Mouse (Mus musculus): ENCODE measurements around the gene Pxdc1. TPM values are rescaled to one million over a fixed set of nuclear protein-coding genes. Genes with fewer than 3 reads are reported as not detected.

The Pxdc1 gene
- polyA plus RNA-seq (2016; fragmentation: Nextera tagmentation; extraction: Ambion mirVana): 5.9 and 8.6 TPM in 2 replicates

- no peak for ATAC-seq (ENCODE audit: insufficient number of reproducible peaks, insufficient read depth, low FRiP score, low TSS enrichment, low read depth)
- no peaks in the 10 kb centered on the region for H3K9me3 ChIP-seq
- 2% methylated on average over 9 of the region's 9 CpGs for WGBS
- H3K4me3 ChIP-seq (replicated peaks): peak within 1 kb of the TSS; percentile 62
- H3K36me3 ChIP-seq: no peaks in the 10 kb centered on the region
- H3K9ac ChIP-seq (replicated peaks): peak within 1 kb of the TSS; percentile 71
- H3K4me1 ChIP-seq (replicated peaks): peaks cover 17% of the 10 kb centered on the region
- peak within 1 kb of the TSS; percentile 90 for H3K4me2 ChIP-seq
- peaks cover 52% of the 10 kb centered on the region for H3K27me3 ChIP-seq
- H3K27ac ChIP-seq: peak within 1 kb of the TSS; percentile 56; the same call in 1 of the 2 replicates
Measured at GRCm38 (mm10) chr13:34653391-34653790, at the start of gene Pxdc1. Pxdc1 (minus strand) TSS chr13:34653486.

- H3K27ac ChIP-seq: no peak overlapping the region
- H3K36me3 ChIP-seq: no peaks in the 10 kb centered on the region
- H3K4me2 ChIP-seq: no peak overlapping the region
- no peak overlapping the region for H3K4me3 ChIP-seq (replicated peaks)
- no peaks in the 10 kb centered on the region for H3K27me3 ChIP-seq
- no peak for ATAC-seq (ENCODE audit: insufficient number of reproducible peaks, insufficient read depth, low FRiP score, low TSS enrichment, low read depth)
- 0 out of 2 replicates have a peak, but pooled peaks cover 4% of the 10 kb centered on the region for H3K4me1 ChIP-seq (replicated peaks)
- H3K9ac ChIP-seq (replicated peaks): no peak overlapping the region
- no peaks in the 10 kb centered on the region for H3K9me3 ChIP-seq
- 84% methylated on average over 1 of the region's 1 CpGs for WGBS
Measured at GRCm38 (mm10) chr13:34700630-34701029, 47.3 kb upstream of the Pxdc1 start.

- Histone ChIP-seq H3K9ac (replicated peaks) (no peak overlapping the region), H3K36me3 (no peaks in the 10 kb centered on the region), H3K4me2 (no peak overlapping the region), H3K4me3 (replicated peaks) (no peak overlapping the region), H3K27me3 (no peaks in the 10 kb centered on the region), H3K9me3 (no peaks in the 10 kb centered on the region), H3K4me1 (replicated peaks) (0 out of 2 replicates have a peak, but pooled peaks cover 4% of the 10 kb centered on the region), H3K27ac (no peak overlapping the region)
- 77% methylated on average over 2 of the region's 2 CpGs for WGBS
- ATAC-seq (ENCODE audit: insufficient number of reproducible peaks, insufficient read depth, low FRiP score, low TSS enrichment, low read depth): no peak
Measured at GRCm38 (mm10) chr13:34700091-34700490, 46.8 kb upstream of the Pxdc1 start.

GRCm38 (mm10) chr13:34696734-34697332 lies 43.5 kb upstream of the Pxdc1 start:
- no peak for ATAC-seq (ENCODE audit: insufficient number of reproducible peaks, insufficient read depth, low FRiP score, low TSS enrichment, low read depth)
- Histone ChIP-seq H3K27ac (0 out of 2 replicates have a peak overlapping the region, but pooled peaks have one; percentile 1), H3K9me3 (no peaks in the 10 kb centered on the region), H3K4me2 (no peak overlapping the region), H3K4me1 (replicated peaks) (0 out of 2 replicates have a peak, but pooled peaks cover 4% of the 10 kb centered on the region), H3K4me3 (replicated peaks) (no peak overlapping the region), H3K9ac (replicated peaks) (no peak overlapping the region), H3K27me3 (no peaks in the 10 kb centered on the region), H3K36me3 (no peaks in the 10 kb centered on the region)
- 70% methylated on average over 7 of the region's 7 CpGs for WGBS

- no peaks in the 10 kb centered on the region for H3K9me3 ChIP-seq
- 82% methylated on average over 6 of the region's 6 CpGs for WGBS
- H3K9ac ChIP-seq (replicated peaks): no peak overlapping the region
- H3K4me2 ChIP-seq: no peak overlapping the region
- 0 out of 2 replicates have a peak, but pooled peaks cover 4% of the 10 kb centered on the region for H3K4me1 ChIP-seq (replicated peaks)
- no peaks in the 10 kb centered on the region for H3K36me3 ChIP-seq
- H3K4me3 ChIP-seq (replicated peaks): no peak overlapping the region
- ATAC-seq (ENCODE audit: insufficient number of reproducible peaks, insufficient read depth, low FRiP score, low TSS enrichment, low read depth): no peak
- no peaks in the 10 kb centered on the region for H3K27me3 ChIP-seq
- H3K27ac ChIP-seq: no peak overlapping the region
Measured at GRCm38 (mm10) chr13:34693111-34693510, 39.8 kb upstream of the Pxdc1 start.

- no peak for ATAC-seq (ENCODE audit: insufficient number of reproducible peaks, insufficient read depth, low FRiP score, low TSS enrichment, low read depth)
- Histone ChIP-seq H3K9ac (replicated peaks) (no peak overlapping the region), H3K27me3 (no peaks in the 10 kb centered on the region), H3K9me3 (no peaks in the 10 kb centered on the region), H3K4me1 (replicated peaks) (peaks cover 5% of the 10 kb centered on the region; the same call in 1 of the 2 replicates), H3K4me3 (replicated peaks) (no peak overlapping the region), H3K4me2 (no peak overlapping the region), H3K27ac (no peak overlapping the region), H3K36me3 (no peaks in the 10 kb centered on the region)
- 78% methylated on average over 1 of the region's 1 CpGs for WGBS
Measured at GRCm38 (mm10) chr13:34691049-34691448, 37.8 kb upstream of the Pxdc1 start.

- H3K4me2 ChIP-seq: no peak overlapping the region
- H3K4me1 ChIP-seq (replicated peaks): peaks cover 5% of the 10 kb centered on the region; the same call in 1 of the 2 replicates
- no peak for ATAC-seq (ENCODE audit: insufficient number of reproducible peaks, insufficient read depth, low FRiP score, low TSS enrichment, low read depth)
- no peaks in the 10 kb centered on the region for H3K27me3 ChIP-seq
- H3K27ac ChIP-seq: no peak overlapping the region
- H3K9ac ChIP-seq (replicated peaks): no peak overlapping the region
- H3K9me3 ChIP-seq: no peaks in the 10 kb centered on the region
- H3K4me3 ChIP-seq (replicated peaks): no peak overlapping the region
- WGBS: 68% methylated on average over 7 of the region's 7 CpGs
- no peaks in the 10 kb centered on the region for H3K36me3 ChIP-seq
Measured at GRCm38 (mm10) chr13:34685008-34685765, 31.9 kb upstream of the Pxdc1 start.

- H3K27ac ChIP-seq: no peak overlapping the region
- no peaks in the 10 kb centered on the region for H3K27me3 ChIP-seq
- H3K4me2 ChIP-seq: no peak overlapping the region
- H3K36me3 ChIP-seq: no peaks in the 10 kb centered on the region
- WGBS: 93% methylated on average over 18 of the region's 18 CpGs
- peaks cover 5% of the 10 kb centered on the region; the same call in 1 of the 2 replicates for H3K4me1 ChIP-seq (replicated peaks)
- no peak overlapping the region for H3K4me3 ChIP-seq (replicated peaks)
- no peaks in the 10 kb centered on the region for H3K9me3 ChIP-seq
- H3K9ac ChIP-seq (replicated peaks): no peak overlapping the region
- no peak for ATAC-seq (ENCODE audit: insufficient number of reproducible peaks, insufficient read depth, low FRiP score, low TSS enrichment, low read depth)
Measured at GRCm38 (mm10) chr13:34683762-34684488, 30.6 kb upstream of the Pxdc1 start.

- no peaks in the 10 kb centered on the region for H3K27me3 ChIP-seq
- peaks cover 5% of the 10 kb centered on the region; the same call in 1 of the 2 replicates for H3K4me1 ChIP-seq (replicated peaks)
- ATAC-seq (ENCODE audit: insufficient number of reproducible peaks, insufficient read depth, low FRiP score, low TSS enrichment, low read depth): no peak
- no peak overlapping the region for H3K9ac ChIP-seq (replicated peaks)
- H3K36me3 ChIP-seq: no peaks in the 10 kb centered on the region
- no peak overlapping the region for H3K4me2 ChIP-seq
- no peak overlapping the region for H3K4me3 ChIP-seq (replicated peaks)
- H3K9me3 ChIP-seq: no peaks in the 10 kb centered on the region
- no peak overlapping the region for H3K27ac ChIP-seq
- WGBS: 91% methylated on average over 9 of the region's 9 CpGs
Measured at GRCm38 (mm10) chr13:34683270-34683669, 30.0 kb upstream of the Pxdc1 start.

GRCm38 (mm10) chr13:34676507-34676906 lies 23.2 kb upstream of the Pxdc1 start:
- no peak overlapping the region for H3K4me2 ChIP-seq
- WGBS: 73% methylated on average over 5 of the region's 5 CpGs
- no peak overlapping the region for H3K27ac ChIP-seq
- H3K4me3 ChIP-seq (replicated peaks): no peak overlapping the region
- ATAC-seq (ENCODE audit: insufficient number of reproducible peaks, insufficient read depth, low FRiP score, low TSS enrichment, low read depth): no peak
- H3K9me3 ChIP-seq: no peaks in the 10 kb centered on the region
- H3K4me1 ChIP-seq (replicated peaks): no peaks in the 10 kb centered on the region
- H3K27me3 ChIP-seq: no peaks in the 10 kb centered on the region
- H3K9ac ChIP-seq (replicated peaks): no peak overlapping the region
- no peaks in the 10 kb centered on the region for H3K36me3 ChIP-seq

GRCm38 (mm10) chr13:34675847-34676383 lies 22.6 kb upstream of the Pxdc1 start:
- Histone ChIP-seq H3K4me2 (no peak overlapping the region), H3K27me3 (no peaks in the 10 kb centered on the region), H3K4me3 (replicated peaks) (no peak overlapping the region), H3K36me3 (no peaks in the 10 kb centered on the region), H3K4me1 (replicated peaks) (no peaks in the 10 kb centered on the region), H3K27ac (peak overlapping the region; percentile 3; the same call in 1 of the 2 replicates), H3K9me3 (no peaks in the 10 kb centered on the region), H3K9ac (replicated peaks) (no peak overlapping the region)
- 73% methylated on average over 7 of the region's 7 CpGs for WGBS
- no peak for ATAC-seq (ENCODE audit: insufficient number of reproducible peaks, insufficient read depth, low FRiP score, low TSS enrichment, low read depth)
